Mouse (Mus musculus): ENCODE measurements around the gene B4galt4.
"Not testable (repeated sequence)": the region's sequence is repeated elsewhere in the genome, so short reads cannot be mapped to it uniquely, and the experiment has no call there.

The B4galt4 gene

GRCm38 (mm10) chr16:38772906-38773496 lies 30.9 kb downstream of the B4galt4 start:
- DNase-seq: no peak

GRCm38 (mm10) chr16:38774964-38775746 lies 33.1 kb downstream of the B4galt4 start:
- no peak for DNase-seq

- no peak for DNase-seq
These were observed 34.3 kb downstream of the B4galt4 start for GRCm38 (mm10) chr16:38776342-38776741.

- DNase-seq: no peak
These were observed 39.0 kb downstream of the B4galt4 start for GRCm38 (mm10) chr16:38780960-38781572.

GRCm38 (mm10) chr16:38781946-38782345 lies 39.9 kb downstream of the B4galt4 start:
- DNase-seq: no peak

- DNase-seq: no peak
These were observed 40.5 kb downstream of the B4galt4 start for GRCm38 (mm10) chr16:38782524-38783067.

- DNase-seq: no peak
These were observed 43.2 kb downstream of the B4galt4 start for GRCm38 (mm10) chr16:38785301-38785700.

- DNase-seq: no peak
These were observed 47.0 kb downstream of the B4galt4 start for GRCm38 (mm10) chr16:38789016-38789415.

GRCm38 (mm10) chr16:38789966-38790365 lies 47.9 kb downstream of the B4galt4 start:
- no peak for DNase-seq

GRCm38 (mm10) chr16:38793120-38793519 lies 51.1 kb downstream of the B4galt4 start:
- DNase-seq: no peak

GRCm38 (mm10) chr16:38798957-38799450 lies 56.9 kb downstream of the B4galt4 start:
- no peak for DNase-seq

- DNase-seq: no peak
These were observed 58.0 kb downstream of the B4galt4 start, which contains the start of gene Upk1b for GRCm38 (mm10) chr16:38800091-38800490. TSS of gene Upk1b (minus strand) at chr16:38800328.

- not testable (repeated sequence) for DNase-seq
These were observed 65.7 kb downstream of the B4galt4 start for GRCm38 (mm10) chr16:38807796-38808195.

GRCm38 (mm10) chr16:38810196-38810595 lies 68.1 kb downstream of the B4galt4 start:
- no peak for DNase-seq

- DNase-seq: peak; percentile 64
These were observed 70.5 kb downstream of the B4galt4 start for GRCm38 (mm10) chr16:38812521-38812920.
